Mouse (Mus musculus): ENCODE measurements around the gene Gm42688. TPM values are rescaled to one million over a fixed set of nuclear protein-coding genes. Genes with fewer than 3 reads are reported as not detected.
A peak's percentile ranks its signal among the peaks of the same experiment; 100 is the strongest.

The Gm42688 gene
- polyA plus RNA-seq, 1 experiment from 2014 or later = 4.3 TPM

DNA sequence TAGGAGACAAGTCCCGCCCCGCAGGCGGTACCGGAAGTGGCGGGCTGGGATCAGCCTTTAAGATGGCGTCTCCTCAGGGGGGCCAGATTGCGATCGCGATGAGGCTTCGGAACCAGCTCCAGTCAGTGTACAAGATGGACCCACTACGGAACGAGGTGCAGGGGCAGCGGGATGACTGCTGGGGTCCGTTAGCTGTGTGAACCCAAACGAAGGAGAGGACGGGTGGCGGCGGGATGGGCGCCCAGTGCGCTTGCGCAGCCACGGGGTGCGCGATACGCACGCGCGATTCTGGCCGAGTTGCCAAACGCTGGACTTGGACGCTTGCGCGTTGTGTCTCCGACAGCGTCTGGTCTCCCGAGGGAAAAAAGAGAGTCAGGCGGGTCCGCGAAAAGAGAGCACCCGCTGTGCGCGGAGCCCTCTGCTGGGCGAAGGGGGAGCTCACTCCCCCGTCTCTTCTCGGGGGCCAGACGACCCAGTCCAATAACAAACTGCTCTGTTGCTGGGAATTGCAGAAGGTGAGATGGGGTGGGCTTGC lies 23.0 kb upstream of the Gm42688 start:
- under 1% methylated on average over 46 of the region's 46 CpGs for WGBS
- H3K4me3 ChIP-seq (replicated peaks; ENCODE audit: low read depth, low read length) = peak overlapping the region; percentile 67
- ATAC-seq (ENCODE audit: low FRiP score, low TSS enrichment) = peak; percentile 95
- H3K36me3 ChIP-seq (ENCODE audit: control insufficient read depth, insufficient read depth, low read length) = peaks cover 20% of the 10 kb centered on the region
- peaks cover 14% of the 10 kb centered on the region for H3K4me1 ChIP-seq (ENCODE audit: control insufficient read depth, insufficient read depth, low read length)
- peak overlapping the region; percentile 93 for H3K27ac ChIP-seq (replicated peaks; ENCODE audit: low read depth, low read length)
- peak overlapping the region; percentile 96 for H3K4me2 ChIP-seq (ENCODE audit: low read length)
- DNase-seq = peak; percentile 100
- peaks cover 40% of the 10 kb centered on the region for H3K27me3 ChIP-seq (ENCODE audit: control insufficient read depth, insufficient read depth, low read length)
- H3K9me3 ChIP-seq (ENCODE audit: control insufficient read depth, low read length) = no peaks in the 10 kb centered on the region
- H3K9ac ChIP-seq (replicated peaks; ENCODE audit: low read length) = peak overlapping the region; percentile 76

DNA sequence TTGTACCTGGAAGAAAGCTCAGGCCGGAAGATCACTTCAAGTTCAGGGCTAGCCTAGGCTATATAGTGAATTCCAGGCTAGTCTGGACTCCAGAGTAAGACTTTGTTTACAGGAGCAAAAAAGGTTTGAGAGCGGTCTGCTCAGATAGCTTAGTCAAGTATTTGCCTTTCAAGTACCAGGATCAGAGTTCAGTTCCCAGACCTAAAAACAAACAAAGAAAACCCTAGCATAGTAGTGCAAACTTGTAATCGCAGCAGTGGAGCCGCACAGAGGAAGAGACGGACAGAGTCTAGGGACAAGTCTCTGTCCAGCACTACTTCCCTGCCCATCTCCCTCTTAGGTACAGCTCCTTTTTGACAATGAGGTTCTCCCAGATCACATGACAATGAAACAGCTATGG lies 21.2 kb upstream of the Gm42688 start:
- DNase-seq = no peak
- Histone ChIP-seq H3K4me2 (ENCODE audit: low read length) (no peak overlapping the region), H3K4me1 (ENCODE audit: control insufficient read depth, insufficient read depth, low read length) (peaks cover 14% of the 10 kb centered on the region), H3K27ac (replicated peaks; ENCODE audit: low read depth, low read length) (no peak overlapping the region), H3K4me3 (replicated peaks; ENCODE audit: low read depth, low read length) (no peak overlapping the region), H3K9ac (replicated peaks; ENCODE audit: low read length) (no peak overlapping the region), H3K27me3 (ENCODE audit: control insufficient read depth, insufficient read depth, low read length) (peaks cover 40% of the 10 kb centered on the region), H3K36me3 (ENCODE audit: control insufficient read depth, insufficient read depth, low read length) (peaks cover 20% of the 10 kb centered on the region), H3K9me3 (ENCODE audit: control insufficient read depth, low read length) (no peaks in the 10 kb centered on the region)
- no peak for ATAC-seq (ENCODE audit: low FRiP score, low TSS enrichment)
- WGBS = 95% methylated on average over 5 of the region's 5 CpGs

DNA sequence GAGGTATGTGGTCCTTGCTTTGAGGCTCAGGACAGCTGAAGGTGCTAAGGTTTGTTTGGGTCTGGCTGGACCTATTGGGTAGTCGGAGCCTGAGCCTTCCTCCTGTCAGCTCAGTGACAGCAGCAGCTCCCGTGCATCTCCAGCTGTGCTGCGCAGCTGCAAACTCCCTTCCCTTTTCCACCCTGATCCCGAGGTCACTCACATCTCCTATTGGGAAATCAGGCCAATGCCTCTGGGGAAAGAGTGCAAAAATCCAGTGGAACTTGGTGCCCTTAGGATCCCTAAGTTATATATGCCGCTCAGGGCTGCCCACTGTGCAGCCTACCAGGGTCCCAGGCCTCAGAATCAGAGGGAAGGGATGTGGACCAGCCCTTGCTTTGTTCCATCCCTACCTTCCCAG lies 17.9 kb upstream of the Gm42688 start:
- WGBS = 12% methylated on average over 5 of the region's 5 CpGs
- Histone ChIP-seq H3K9me3 (ENCODE audit: control insufficient read depth, low read length) (no peaks in the 10 kb centered on the region), H3K4me1 (ENCODE audit: control insufficient read depth, insufficient read depth, low read length) (peaks cover 9% of the 10 kb centered on the region), H3K4me2 (ENCODE audit: low read length) (no peak overlapping the region), H3K27ac (replicated peaks; ENCODE audit: low read depth, low read length) (no peak overlapping the region), H3K9ac (replicated peaks; ENCODE audit: low read length) (no peak overlapping the region), H3K4me3 (replicated peaks; ENCODE audit: low read depth, low read length) (no peak overlapping the region), H3K36me3 (ENCODE audit: control insufficient read depth, insufficient read depth, low read length) (peaks cover 20% of the 10 kb centered on the region), H3K27me3 (ENCODE audit: control insufficient read depth, insufficient read depth, low read length) (peaks cover 58% of the 10 kb centered on the region)
- no peak for ATAC-seq (ENCODE audit: low FRiP score, low TSS enrichment)
- no peak for DNase-seq

DNA sequence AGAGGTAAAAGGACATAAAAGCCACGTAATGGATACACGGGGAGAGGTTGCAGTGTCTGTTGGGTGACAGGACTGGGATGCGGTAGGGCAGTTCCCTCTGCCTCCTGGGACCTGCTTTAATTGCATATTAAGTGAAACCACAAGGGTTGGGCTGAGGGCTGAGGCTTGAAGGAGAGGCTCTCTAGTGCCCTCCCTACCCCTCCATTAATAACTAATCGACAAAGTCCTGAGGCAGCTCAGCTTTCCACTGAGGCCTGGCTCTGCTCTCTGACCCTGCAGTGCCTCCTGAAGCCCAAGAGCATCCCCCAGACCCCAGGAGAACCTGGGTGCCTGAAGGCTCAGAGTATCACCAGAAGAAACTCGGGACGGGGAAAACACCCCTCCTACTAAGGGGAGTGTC lies 16.9 kb upstream of the Gm42688 start:
- Histone ChIP-seq H3K36me3 (ENCODE audit: control insufficient read depth, insufficient read depth, low read length) (peaks cover 20% of the 10 kb centered on the region), H3K4me3 (replicated peaks; ENCODE audit: low read depth, low read length) (no peak overlapping the region), H3K4me1 (ENCODE audit: control insufficient read depth, insufficient read depth, low read length) (peaks cover 3% of the 10 kb centered on the region), H3K27ac (replicated peaks; ENCODE audit: low read depth, low read length) (no peak overlapping the region), H3K9ac (replicated peaks; ENCODE audit: low read length) (no peak overlapping the region), H3K27me3 (ENCODE audit: control insufficient read depth, insufficient read depth, low read length) (peaks cover 66% of the 10 kb centered on the region), H3K9me3 (ENCODE audit: control insufficient read depth, low read length) (no peaks in the 10 kb centered on the region), H3K4me2 (ENCODE audit: low read length) (no peak overlapping the region)
- ATAC-seq (ENCODE audit: low FRiP score, low TSS enrichment) (no peak), DNase-seq (no peak)
- 6% methylated on average over 6 of the region's 6 CpGs for WGBS

DNA sequence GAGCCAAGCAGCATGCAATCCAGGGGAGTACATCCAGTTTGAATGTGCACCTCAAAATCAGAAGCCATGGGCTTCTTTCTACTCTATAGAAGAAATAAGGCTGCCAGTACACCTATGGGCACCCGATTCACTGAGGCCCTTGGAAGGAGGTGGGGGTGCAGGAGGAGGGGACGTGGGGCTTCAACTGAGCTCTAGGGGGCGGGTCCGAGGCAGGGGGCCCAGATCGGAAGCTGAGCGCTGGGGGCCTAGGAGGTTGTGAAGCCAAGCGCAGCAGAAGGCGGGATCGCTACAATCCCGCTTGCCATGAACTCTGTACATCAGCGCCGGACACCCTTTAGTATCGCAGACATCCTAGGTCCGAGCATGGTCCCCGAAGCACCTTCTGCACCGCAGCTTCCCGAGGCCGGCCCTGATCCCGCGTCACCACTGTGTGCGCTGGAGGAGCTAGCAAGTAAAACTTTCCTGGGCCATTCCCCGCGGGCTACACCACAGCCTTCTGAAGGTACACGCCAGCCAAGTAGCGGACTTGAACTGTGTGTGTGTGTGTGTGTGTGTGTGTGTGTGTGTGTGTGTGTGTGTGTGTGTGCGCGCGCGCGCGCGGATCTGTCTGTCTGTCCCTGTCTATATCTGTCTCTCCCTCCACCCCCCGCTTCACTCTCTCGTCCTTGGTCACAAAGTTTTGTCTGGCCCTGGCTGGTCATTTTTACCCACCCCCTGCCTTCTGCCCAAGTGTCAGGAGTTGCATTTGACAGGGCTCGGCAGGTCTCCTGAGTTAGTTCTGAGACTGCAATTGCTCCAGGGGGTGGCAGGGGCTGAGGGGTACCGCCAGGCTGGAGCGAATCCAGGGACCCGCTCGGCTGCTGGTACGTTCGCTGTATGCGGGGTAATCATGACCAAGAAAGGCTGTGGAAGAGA lies 15.0 kb upstream of the Gm42688 start, which contains the start of gene Lbx2:
TSS of gene Lbx2 (plus strand) at position 247 of the 915 bp plus-strand sequence.
- no peak within 1 kb of the TSS for H3K4me3 ChIP-seq (replicated peaks; ENCODE audit: low read depth, low read length)
- H3K4me2 ChIP-seq (ENCODE audit: low read length) = no peak within 1 kb of the TSS
- no peak within 1 kb of the TSS for H3K9ac ChIP-seq (replicated peaks; ENCODE audit: low read length)
- H3K27me3 ChIP-seq (ENCODE audit: control insufficient read depth, insufficient read depth, low read length) = peaks cover 77% of the 10 kb centered on the region
- DNase-seq (no peak), ATAC-seq (ENCODE audit: low FRiP score, low TSS enrichment) (no peak)
- H3K36me3 ChIP-seq (ENCODE audit: control insufficient read depth, insufficient read depth, low read length) = peaks cover 5% of the 10 kb centered on the region
- no peak within 1 kb of the TSS for H3K27ac ChIP-seq (replicated peaks; ENCODE audit: low read depth, low read length)
- no peaks in the 10 kb centered on the region for H3K4me1 ChIP-seq (ENCODE audit: control insufficient read depth, insufficient read depth, low read length)
- H3K9me3 ChIP-seq (ENCODE audit: control insufficient read depth, low read length) = no peaks in the 10 kb centered on the region
- 2% methylated on average over 42 of the region's 42 CpGs for WGBS

DNA sequence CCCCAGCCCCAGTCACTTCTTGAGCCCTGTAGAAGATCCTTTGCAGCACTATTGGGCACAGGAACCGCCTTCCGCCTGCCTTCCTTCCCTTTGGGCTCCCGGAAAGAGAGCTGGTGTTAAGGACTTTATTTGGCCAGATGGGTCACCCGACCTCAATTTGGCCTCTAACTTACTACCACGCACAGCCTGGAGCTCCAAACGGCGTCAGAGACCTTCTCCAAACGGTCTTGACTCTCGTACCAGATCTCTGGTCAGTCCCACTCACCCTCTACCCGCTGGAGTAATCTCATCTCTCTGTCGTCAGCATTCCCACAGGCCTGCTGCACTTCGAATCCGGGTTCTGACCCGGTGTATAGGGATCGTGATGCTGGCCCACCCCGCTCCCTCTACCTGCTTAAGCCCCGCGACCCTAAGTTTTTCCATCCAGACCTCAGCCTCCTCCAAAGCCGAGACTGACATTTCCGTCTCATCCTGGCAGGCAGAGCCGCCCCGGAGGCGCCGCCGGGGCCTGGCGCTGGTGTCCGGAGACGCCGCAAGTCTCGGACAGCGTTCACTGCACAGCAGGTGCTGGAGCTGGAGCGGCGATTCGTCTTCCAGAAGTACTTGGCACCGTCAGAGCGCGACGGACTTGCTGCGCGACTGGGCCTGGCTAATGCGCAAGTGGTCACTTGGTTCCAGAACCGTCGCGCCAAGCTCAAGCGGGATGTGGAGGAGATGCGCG lies 14.1 kb upstream of the Gm42688 start:
- H3K36me3 ChIP-seq (ENCODE audit: control insufficient read depth, insufficient read depth, low read length) = peaks cover 2% of the 10 kb centered on the region; the same call in 1 of the 2 replicates
- H3K9me3 ChIP-seq (ENCODE audit: control insufficient read depth, low read length) = no peaks in the 10 kb centered on the region
- no peaks in the 10 kb centered on the region for H3K4me1 ChIP-seq (ENCODE audit: control insufficient read depth, insufficient read depth, low read length)
- H3K27me3 ChIP-seq (ENCODE audit: control insufficient read depth, insufficient read depth, low read length) = peaks cover 82% of the 10 kb centered on the region
- ATAC-seq (ENCODE audit: low FRiP score, low TSS enrichment) = no peak
- H3K4me3 ChIP-seq (replicated peaks; ENCODE audit: low read depth, low read length) = no peak overlapping the region; the same call in 1 of the 2 replicates
- WGBS = under 1% methylated on average over 47 of the region's 47 CpGs
- no peak overlapping the region for H3K27ac ChIP-seq (replicated peaks; ENCODE audit: low read depth, low read length)
- no peak for DNase-seq
- H3K9ac ChIP-seq (replicated peaks; ENCODE audit: low read length) = no peak overlapping the region
- H3K4me2 ChIP-seq (ENCODE audit: low read length) = peak overlapping the region; percentile 25; the same call in 1 of the 2 replicates

DNA sequence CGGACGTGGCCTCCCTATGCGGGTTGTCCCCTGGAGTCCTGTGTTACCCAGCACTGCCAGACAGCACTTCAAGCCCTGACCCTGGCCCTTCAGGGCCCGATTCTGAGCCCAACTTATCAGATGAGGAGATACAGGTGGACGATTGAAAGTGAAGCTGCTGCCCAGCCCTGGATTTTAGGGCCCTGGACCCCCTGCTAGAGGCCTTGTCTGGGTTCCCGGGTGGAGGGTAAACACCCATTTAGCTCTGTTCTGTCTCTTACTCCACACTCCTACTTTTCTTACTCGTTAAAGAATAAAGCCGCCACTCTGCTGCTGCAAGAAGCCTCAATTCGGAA lies 13.5 kb upstream of the Gm42688 start:
- no peak for ATAC-seq (ENCODE audit: low FRiP score, low TSS enrichment)
- Histone ChIP-seq H3K4me3 (replicated peaks; ENCODE audit: low read depth, low read length) (no peak overlapping the region; the same call in 1 of the 2 replicates), H3K4me2 (ENCODE audit: low read length) (peak overlapping the region; percentile 25; the same call in 1 of the 2 replicates), H3K4me1 (ENCODE audit: control insufficient read depth, insufficient read depth, low read length) (no peaks in the 10 kb centered on the region), H3K9ac (replicated peaks; ENCODE audit: low read length) (no peak overlapping the region), H3K27ac (replicated peaks; ENCODE audit: low read depth, low read length) (no peak overlapping the region), H3K36me3 (ENCODE audit: control insufficient read depth, insufficient read depth, low read length) (no peaks in the 10 kb centered on the region), H3K9me3 (ENCODE audit: control insufficient read depth, low read length) (no peaks in the 10 kb centered on the region), H3K27me3 (ENCODE audit: control insufficient read depth, insufficient read depth, low read length) (peaks cover 76% of the 10 kb centered on the region)
- 3% methylated on average over 9 of the region's 9 CpGs for WGBS
- DNase-seq = no peak

DNA sequence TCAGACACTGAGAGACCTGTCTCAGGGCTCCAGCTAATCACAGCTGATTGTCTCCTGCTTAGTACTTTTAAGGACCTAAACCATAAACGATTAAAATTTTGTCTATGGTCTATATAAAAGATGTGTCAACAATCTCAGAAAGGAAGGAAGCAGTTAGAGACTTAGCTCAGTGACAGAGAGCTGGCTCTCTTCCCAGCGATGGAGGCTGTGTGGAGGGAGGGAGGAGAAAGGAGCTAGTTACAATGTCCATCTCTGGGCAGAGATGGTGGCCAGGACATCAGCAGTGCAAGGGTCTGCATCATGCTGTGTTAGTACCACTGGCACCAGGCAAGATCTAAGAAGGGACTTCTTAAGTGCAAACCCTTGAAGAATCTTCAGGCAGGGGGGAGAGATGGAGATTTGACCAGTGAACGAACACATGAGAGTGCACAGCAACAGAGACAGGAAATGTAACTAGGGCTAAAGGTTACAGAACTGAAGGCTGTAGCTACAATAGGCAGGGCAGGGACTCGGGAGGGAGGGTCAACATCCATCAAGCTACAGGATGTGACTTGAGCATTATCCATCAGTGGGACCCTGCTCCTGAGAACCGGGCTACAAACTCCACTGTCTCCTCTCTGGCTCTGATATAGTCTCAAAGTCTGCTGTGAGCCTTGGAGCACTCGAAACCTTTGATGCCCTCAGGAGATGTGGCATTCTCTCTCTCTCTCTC lies 8.8 kb upstream of the Gm42688 start:
- Histone ChIP-seq H3K27me3 (ENCODE audit: control insufficient read depth, insufficient read depth, low read length) (peaks cover 33% of the 10 kb centered on the region), H3K9me3 (ENCODE audit: control insufficient read depth, low read length) (no peaks in the 10 kb centered on the region), H3K4me3 (replicated peaks; ENCODE audit: low read depth, low read length) (no peak overlapping the region), H3K36me3 (ENCODE audit: control insufficient read depth, insufficient read depth, low read length) (no peaks in the 10 kb centered on the region), H3K9ac (replicated peaks; ENCODE audit: low read length) (no peak overlapping the region), H3K4me2 (ENCODE audit: low read length) (no peak overlapping the region), H3K4me1 (ENCODE audit: control insufficient read depth, insufficient read depth, low read length) (no peaks in the 10 kb centered on the region), H3K27ac (replicated peaks; ENCODE audit: low read depth, low read length) (no peak overlapping the region)
- ATAC-seq (ENCODE audit: low FRiP score, low TSS enrichment) = no peak
- DNase-seq = no peak
- WGBS = 48% methylated on average over 6 of the region's 6 CpGs
